ENCODE assay signal across 11 mouse cellular contexts in the genomic region with DNA sequence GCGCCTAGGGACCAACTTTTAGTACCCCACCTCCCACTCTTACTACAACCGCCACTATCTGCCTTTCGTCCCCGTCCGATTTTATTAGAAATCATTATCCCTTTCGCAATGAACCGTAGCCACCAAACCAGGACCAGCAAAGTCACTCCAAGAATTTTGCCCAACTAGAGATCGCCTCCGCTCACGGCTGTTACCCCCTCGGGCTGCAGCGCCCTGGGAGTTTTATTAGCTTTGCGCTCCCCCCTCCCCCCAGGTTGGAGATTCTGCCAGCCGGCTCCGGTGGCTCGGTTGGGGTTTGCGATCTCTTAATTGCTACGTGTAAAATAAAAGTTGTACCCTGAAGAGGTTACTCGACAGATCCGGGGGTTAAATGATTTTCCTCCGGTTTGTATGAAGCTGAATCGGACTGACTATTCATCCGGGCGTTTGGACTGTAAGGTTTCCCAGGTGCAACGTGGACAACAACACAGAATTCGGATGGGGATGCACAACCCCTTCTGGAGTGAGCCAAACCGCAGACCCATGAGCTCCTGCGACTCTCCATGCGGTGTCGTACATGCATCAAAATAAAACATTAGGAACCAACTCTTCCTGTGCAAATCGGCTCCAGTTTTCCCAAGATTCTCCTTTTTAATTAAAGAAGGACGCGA. TPM values are rescaled to one million over a fixed set of nuclear protein-coding genes. Genes with fewer than 3 reads are reported as not detected.
DNase-seq lines count a peak whose midpoint lies in the region; ATAC-seq and TF ChIP-seq lines count a peak whose summit lies in the region.
"Had no signal": no experiment of that assay in that cellular context is flagged by ENCODE, and none has a peak within 500 bp of the region (broad histone marks: within the 10 kb centered on the region; RNA-seq: fewer than 3 reads in every experiment).

No protein-coding gene starts in this region.

- intact Hi-C loops in left cerebral cortex, postnatal 10 days (cut with DNase I) = loop anchor here (5.0 kb wide), 1 partner anchor 1552 kb away; no protein-coding TSS in a partner anchor

- no peaks in the 10 kb centered on the region for H3K9me3 ChIP-seq in heart, postnatal 0 days (replicated peaks; ENCODE audit: control insufficient read depth, low read length)
- no peaks in the 10 kb centered on the region for H3K9me3 ChIP-seq in embryonic facial prominence, embryonic 12.5 days
- no peaks in the 10 kb centered on the region for H3K9me3 ChIP-seq in intestine, embryonic 16.5 days (ENCODE audit: control insufficient read depth, low read length)
- H3K9me3 ChIP-seq in neural tube, embryonic 13.5 days = no peaks in the 10 kb centered on the region

- TF ChIP-seq EP300 in heart, postnatal 0 days (IDR thresholded peaks at IDR 0.05; ENCODE audit: low read depth) = no peak

- TF ChIP-seq CTCF in heart, postnatal 0 days (IDR thresholded peaks at IDR 0.05; ENCODE audit: low read depth) = no peak

- H3K36me3 ChIP-seq in heart, postnatal 0 days (replicated peaks; ENCODE audit: control insufficient read depth, insufficient read depth, low read length) = no peaks in the 10 kb centered on the region
- H3K36me3 ChIP-seq in embryonic facial prominence, embryonic 12.5 days = no peaks in the 10 kb centered on the region
- no peaks in the 10 kb centered on the region for H3K36me3 ChIP-seq in intestine, embryonic 16.5 days (ENCODE audit: control insufficient read depth, insufficient read depth, low read length)
- H3K36me3 ChIP-seq in neural tube, embryonic 13.5 days = no peaks in the 10 kb centered on the region

- WGBS in heart, postnatal 0 days = 3% methylated on average over 33 of the region's 33 CpGs
- under 1% methylated on average over 33 of the region's 33 CpGs for WGBS in embryonic facial prominence, embryonic 12.5 days
- 1% methylated on average over 33 of the region's 33 CpGs for WGBS in intestine, embryonic 16.5 days
- 1% methylated on average over 33 of the region's 33 CpGs for WGBS in neural tube, embryonic 13.5 days

- DNase-seq in heart, postnatal 0 days (ENCODE audit: low spot score) = no peak
- no peak for DNase-seq in heart, adult 8-10 months (ENCODE audit: low spot score)
- DNase-seq in spleen, adult 12 weeks (ENCODE audit: low spot score) = no peak
- DNase-seq in left cerebral cortex, postnatal 10 days (ENCODE audit: extremely low spot score in 1 of 2, low spot score in 2 of 2) = no peak
- DNase-seq: cerebellum, adult 11 months; kidney, postnatal 10 days had no signal

- peak overlapping the region; percentile 46 for H3K4me2 ChIP-seq in heart, postnatal 0 days (ENCODE audit: low read depth, low read length)
- H3K4me2 ChIP-seq in embryonic facial prominence, embryonic 12.5 days (replicated peaks) = peak overlapping the region; percentile 69
- peak overlapping the region; percentile 45; the same call in 1 of the 2 replicates for H3K4me2 ChIP-seq in intestine, embryonic 16.5 days (ENCODE audit: low read depth, low read length)
- H3K4me2 ChIP-seq in neural tube, embryonic 13.5 days = peak overlapping the region; percentile 55

- H3K9ac ChIP-seq in heart, postnatal 0 days (replicated peaks; ENCODE audit: low read depth, low read length) = no peak overlapping the region
- 0 out of 2 replicates have a peak overlapping the region, but pooled peaks have one; percentile 7 for H3K9ac ChIP-seq in embryonic facial prominence, embryonic 12.5 days
- H3K9ac ChIP-seq in intestine, embryonic 16.5 days (ENCODE audit: low read depth, low read length) = no peak overlapping the region
- H3K9ac ChIP-seq in neural tube, embryonic 13.5 days = peak overlapping the region; percentile 74

- ATAC-seq in heart, postnatal 0 days (ENCODE audit: insufficient read depth, low read depth) = no peak
- no peak for ATAC-seq in embryonic facial prominence, embryonic 12.5 days (ENCODE audit: insufficient number of reproducible peaks, insufficient read depth, low FRiP score, low TSS enrichment)
- ATAC-seq in intestine, embryonic 16.5 days = no peak
- no peak for ATAC-seq in neural tube, embryonic 13.5 days (ENCODE audit: low read depth)
- ATAC-seq in monocyte, adult 5-6 weeks (replicated peaks; ENCODE audit: insufficient number of reproducible peaks, low FRiP score, low TSS enrichment, poor library complexity, severe bottlenecking) = no peak

- peak overlapping the region; percentile 33 for H3K4me3 ChIP-seq in heart, postnatal 0 days (ENCODE audit: low read depth, low read length)
- peak overlapping the region; percentile 53 for H3K4me3 ChIP-seq in embryonic facial prominence, embryonic 12.5 days
- peak overlapping the region; percentile 35 for H3K4me3 ChIP-seq in intestine, embryonic 16.5 days (ENCODE audit: low read length)
- H3K4me3 ChIP-seq in neural tube, embryonic 13.5 days = peak overlapping the region; percentile 43

- H3K27ac ChIP-seq in heart, postnatal 0 days (ENCODE audit: low read depth) = no peak overlapping the region
- no peak overlapping the region for H3K27ac ChIP-seq in embryonic facial prominence, embryonic 12.5 days
- H3K27ac ChIP-seq in intestine, embryonic 16.5 days (ENCODE audit: low read length) = no peak overlapping the region
- H3K27ac ChIP-seq in neural tube, embryonic 13.5 days (replicated peaks) = 0 out of 2 replicates have a peak overlapping the region, but pooled peaks have one; percentile 18

- peaks cover 99% of the 10 kb centered on the region for H3K27me3 ChIP-seq in heart, postnatal 0 days (ENCODE audit: control insufficient read depth, insufficient read depth, low read length)
- peaks cover 72% of the 10 kb centered on the region for H3K27me3 ChIP-seq in embryonic facial prominence, embryonic 12.5 days
- peaks cover 72% of the 10 kb centered on the region for H3K27me3 ChIP-seq in intestine, embryonic 16.5 days (replicated peaks; ENCODE audit: control insufficient read depth, insufficient read depth, low read length)
- peaks cover 78% of the 10 kb centered on the region for H3K27me3 ChIP-seq in neural tube, embryonic 13.5 days

- no peaks in the 10 kb centered on the region for H3K4me1 ChIP-seq in heart, postnatal 0 days (ENCODE audit: control insufficient read depth, insufficient read depth)
- peaks cover 6% of the 10 kb centered on the region; the same call in 1 of the 2 replicates for H3K4me1 ChIP-seq in embryonic facial prominence, embryonic 12.5 days
- peaks cover 28% of the 10 kb centered on the region for H3K4me1 ChIP-seq in intestine, embryonic 16.5 days (ENCODE audit: control insufficient read depth, insufficient read depth, low read length)
- H3K4me1 ChIP-seq in neural tube, embryonic 13.5 days (replicated peaks) = peaks cover 63% of the 10 kb centered on the region

RNA-seq across cellular contexts. Expression of a gene that starts 3.7 kb away (rescaled TPM):
- 0.69 TPM in 1 of 2 replicates, not detected in the other for total RNA-seq in heart, postnatal 0 days (2014; rRNA removed; ENCODE audit: low replicate concordance)
- not detected in 2 replicates for polyA plus RNA-seq in heart, postnatal 0 days (2015; fragmentation: Nextera tagmentation; extraction: Ambion mirVana)
- total RNA-seq in heart, adult 8-10 months (2022) = under 1 TPM in 3 of 4 experiments, not detected in 1; 0.09 to 0.19 (median 0.16) TPM
- 8.5 and 9.5 TPM in 2 replicates for polyA plus RNA-seq in embryonic facial prominence, embryonic 12.5 days (2016; fragmentation: Nextera tagmentation; extraction: Ambion mirVana)
- polyA plus RNA-seq in intestine, embryonic 16.5 days (2015; fragmentation: Nextera tagmentation; extraction: Ambion mirVana) = 0.16 and 0.24 TPM in 2 replicates
- 11.6 and 13.7 TPM in 2 replicates for polyA plus RNA-seq in neural tube, embryonic 13.5 days (2015; fragmentation: Nextera tagmentation; extraction: Ambion mirVana)
- under 1 TPM; 0.49 to 0.51 TPM for total RNA-seq in left cerebral cortex, postnatal 10 days (2021)
- total RNA-seq in monocyte, adult 5-6 weeks (2017) = 0.10 to 0.57 TPM in 2 of 3 replicates, not detected in the other
- total RNA-seq: MEL had no signal

Comparison
In these comparisons a context has a peak if more than half of its experiments do, and no peak if none do; other contexts are left out.
1. H3K9ac ChIP-seq: peak in embryonic facial prominence, embryonic 12.5 days (single experiment) and neural tube, embryonic 13.5 days (single experiment); none in heart, postnatal 0 days (single experiment) and intestine, embryonic 16.5 days (single experiment).
2. Peak in every context shown above with its lines, with median percentiles within 50 percentile points of each other: H3K4me2 ChIP-seq and H3K4me3 ChIP-seq.